Mouse (Mus musculus) olfactory bulb, adult 2 months (tissue): ENCODE data around the gene Mdh1.

ENCODE experiments used
- CTCF ChIP-seq: fragments of 200-500 bp; IDR thresholded peaks from 2 replicates; pipeline ENCODE4 v1.5.1; 2012; ENCODE audit warnings: low read depth, mild to moderate bottlenecking, low read length, moderate library complexity; ENCODE audit not compliant: insufficient read depth
- POLR2A ChIP-seq: fragments of 200-500 bp; IDR thresholded peaks from 2 replicates; pipeline ENCODE4 v1.6.1; 2012; ENCODE audit warnings: mild to moderate bottlenecking, low read depth, low read length, moderate library complexity; ENCODE audit not compliant: insufficient read depth

DNA sequence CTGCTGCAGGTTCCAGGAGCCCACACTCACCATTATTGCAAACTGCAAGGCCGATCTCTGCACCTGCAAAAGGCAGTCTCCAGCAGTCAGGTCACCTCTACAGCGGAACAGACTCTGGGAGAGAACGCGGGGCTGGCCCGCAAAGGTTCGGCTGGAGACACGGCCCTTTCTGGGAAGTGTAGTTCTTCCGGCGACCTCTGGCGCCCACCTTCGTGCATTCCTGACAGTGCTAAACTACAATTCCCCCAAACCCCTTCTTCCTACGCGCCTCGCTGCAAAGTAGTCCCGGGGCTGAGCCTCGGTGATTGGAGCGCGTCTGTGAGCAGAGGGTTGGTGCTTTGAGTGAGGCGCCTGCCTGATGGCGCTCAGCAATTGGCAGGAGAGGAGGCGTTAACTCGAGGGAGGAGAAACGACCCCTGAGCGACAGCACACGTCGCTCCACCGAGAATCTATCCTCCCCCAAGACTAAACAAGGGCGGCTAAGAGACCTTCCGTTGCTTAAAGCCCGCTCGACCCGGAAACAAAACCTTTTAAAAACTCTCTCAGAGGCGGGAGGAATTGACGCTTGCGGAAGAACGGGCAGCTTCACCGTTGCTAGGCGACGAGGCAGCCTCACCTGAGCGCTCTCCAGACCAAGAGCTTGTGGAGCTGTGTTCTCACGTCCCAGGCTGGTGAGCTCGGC lies at the start of gene Mdh1, which contains the start of gene Wdpcp:
- no peak for TF ChIP-seq CTCF
- peak; percentile 63 for TF ChIP-seq POLR2A
